Mouse (Mus musculus): ENCODE results near the gene Hoxa2.

- TF ChIP-seq CTCF (conservative IDR thresholded peaks at IDR 0.05; ENCODE audit: low read length) (no peak), NANOG (IDR thresholded peaks at IDR 0.05; ENCODE audit: borderline replicate concordance, low read length) (no peak)
These were observed 26.1 kb downstream of the Hoxa2 start for GRCm38 (mm10) chr6:52138576-52138975.

Data from E14TG2a.4 (cell line).